Mouse (Mus musculus) testis, adult 2 months (tissue): ENCODE data around the gene B3galt4. TPM values are rescaled to one million over a fixed set of nuclear protein-coding genes. Genes with fewer than 3 reads are reported as not detected.
"Not testable (repeated sequence)": the region's sequence is repeated elsewhere in the genome, so short reads cannot be mapped to it uniquely, and the experiment has no call there.

Source experiments
- H3K27ac ChIP-seq: fragments of 200-500 bp; 2 replicates; pipeline ENCODE4 v1.5.1; 2012; ENCODE audit warnings: low read depth, low read length; ENCODE audit not compliant: control insufficient read depth, insufficient read depth
- H3K27me3 ChIP-seq: fragments of 200-500 bp; 2 replicates; pipeline ENCODE4 v1.6.1; 2012; ENCODE audit warnings: mild to moderate bottlenecking, low read length, moderate library complexity; ENCODE audit not compliant: control insufficient read depth, insufficient read depth
- H3K36me3 ChIP-seq: fragments of 200-500 bp; 2 replicates; pipeline ENCODE4 v1.6.1; 2012; ENCODE audit warnings: mild to moderate bottlenecking, low read length; ENCODE audit not compliant: control insufficient read depth, insufficient read depth
- H3K4me1 ChIP-seq: fragments of 200-500 bp; 2 replicates; pipeline ENCODE4 v1.6.1; 2012; ENCODE audit warnings: low read length; ENCODE audit not compliant: control insufficient read depth, insufficient read depth
- H3K4me3 ChIP-seq: fragments of 200-500 bp; 2 replicates; pipeline ENCODE4 v1.5.1; 2012; ENCODE audit warnings: low read depth, mild to moderate bottlenecking, low read length, moderate library complexity, mixed read lengths; ENCODE audit not compliant: control insufficient read depth
- CTCF ChIP-seq: fragments of 200-500 bp; IDR thresholded peaks from 2 replicates; pipeline ENCODE4 v1.5.1; 2012; ENCODE audit warnings: low read depth, mild to moderate bottlenecking, inconsistent platforms, low read length, moderate library complexity; ENCODE audit not compliant: control insufficient read depth, insufficient read depth, insufficient replicate concordance
- POLR2A ChIP-seq: fragments of 200-500 bp; IDR thresholded peaks from 2 replicates; pipeline ENCODE4 v1.6.1; 2012; ENCODE audit warnings: low read depth, mild to moderate bottlenecking, inconsistent platforms, low read length, moderate library complexity; ENCODE audit not compliant: control insufficient read depth
- polyA plus RNA-seq: library from polyadenylated mRNA; depleted of rRNA; stranded (reverse); fragments of >200 nt; gene quantifications from 2 replicates; pipeline ENCODE4 v1.2.3, GENCODE M21; 2012

The B3galt4 gene
- polyA plus RNA-seq, 1 experiment, result 9.1 TPM

GRCm38 (mm10) chr17:33908331-33909076, 42.8 kb downstream of the B3galt4 start:
- TF ChIP-seq POLR2A (no peak), CTCF (no peak)
- Histone ChIP-seq H3K4me3 (peak overlapping the region; percentile 85), H3K27ac (peak overlapping the region; percentile 62), H3K36me3 (peaks cover 10% of the 10 kb centered on the region), H3K4me1 (peaks cover 19% of the 10 kb centered on the region), H3K27me3 (no peaks in the 10 kb centered on the region)

- H3K4me1 ChIP-seq, result peaks cover 14% of the 10 kb centered on the region
- H3K4me3 ChIP-seq, H3K36me3 ChIP-seq, H3K27ac ChIP-seq, H3K27me3 ChIP-seq: not testable (repeated sequence)
Measured at GRCm38 (mm10) chr17:33904835-33905234, 46.5 kb downstream of the B3galt4 start, which contains the start of gene Platr17. Gene Platr17, plus strand, starts transcription at chr17:33905135.

- not testable (repeated sequence) for H3K4me3 ChIP-seq, H3K36me3 ChIP-seq, H3K27me3 ChIP-seq, H3K27ac ChIP-seq
- H3K4me1 ChIP-seq, result peaks cover 19% of the 10 kb centered on the region
Measured at GRCm38 (mm10) chr17:33903911-33904651, 47.2 kb downstream of the B3galt4 start.

- Histone ChIP-seq H3K27me3 (no peaks in the 10 kb centered on the region), H3K36me3 (no peaks in the 10 kb centered on the region), H3K4me1 (peaks cover 14% of the 10 kb centered on the region), H3K27ac (no peak overlapping the region), H3K4me3 (no peak overlapping the region)
- TF ChIP-seq CTCF, result no peak
- TF ChIP-seq POLR2A, result no peak
Measured at GRCm38 (mm10) chr17:33902491-33902890, 48.8 kb downstream of the B3galt4 start.

- peaks cover 14% of the 10 kb centered on the region for H3K4me1 ChIP-seq
- H3K27me3 ChIP-seq, result no peaks in the 10 kb centered on the region
- no peaks in the 10 kb centered on the region for H3K36me3 ChIP-seq
- no peak overlapping the region for H3K4me3 ChIP-seq
- TF ChIP-seq POLR2A, result no peak
- no peak for TF ChIP-seq CTCF
- H3K27ac ChIP-seq, result no peak overlapping the region
Measured at GRCm38 (mm10) chr17:33902079-33902478, 49.2 kb downstream of the B3galt4 start.

- Histone ChIP-seq H3K27ac (no peak overlapping the region; the same call in 1 of the 2 replicates), H3K4me3 (no peak overlapping the region), H3K36me3 (no peaks in the 10 kb centered on the region), H3K27me3 (no peaks in the 10 kb centered on the region), H3K4me1 (peaks cover 14% of the 10 kb centered on the region)
- TF ChIP-seq CTCF (no peak), POLR2A (no peak)
Measured at GRCm38 (mm10) chr17:33901653-33902052, 49.6 kb downstream of the B3galt4 start.

GRCm38 (mm10) chr17:33900989-33901314, 50.3 kb downstream of the B3galt4 start:
- TF ChIP-seq CTCF (no peak), POLR2A (no peak)
- no peak overlapping the region for H3K4me3 ChIP-seq
- H3K4me1 ChIP-seq, result peaks cover 14% of the 10 kb centered on the region
- H3K27me3 ChIP-seq, result no peaks in the 10 kb centered on the region
- H3K27ac ChIP-seq, result peak overlapping the region; percentile 54; the same call in 1 of the 2 replicates
- H3K36me3 ChIP-seq, result no peaks in the 10 kb centered on the region
